Mouse (Mus musculus): ENCODE results near the gene Supv3l1. TPM values are rescaled to one million over a fixed set of nuclear protein-coding genes. Genes with fewer than 3 reads are reported as not detected.

Gene Supv3l1
- total and polyA plus RNA-seq, 3 experiments = 51.8 to 72.0 TPM; not detected in 1

DNA sequence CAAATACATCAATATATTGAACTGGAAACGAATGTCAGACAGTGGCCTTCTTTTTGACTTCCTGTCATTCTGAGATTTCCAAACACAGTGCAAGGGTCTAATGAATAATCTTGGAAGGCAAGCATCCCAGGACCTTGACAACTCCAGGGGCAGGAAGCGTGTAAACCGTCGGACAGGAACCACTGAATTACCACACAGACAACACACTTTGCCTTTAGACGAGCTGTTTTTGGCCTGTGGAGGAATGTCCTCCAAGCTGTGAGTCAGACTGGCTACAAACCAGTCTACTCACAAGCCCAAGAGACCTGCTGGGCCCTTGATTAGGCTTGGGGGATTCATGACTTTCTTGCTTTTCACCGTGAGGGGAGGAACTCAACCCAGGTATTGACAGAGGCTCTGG is 29.1 kb downstream of the Supv3l1 start:
- Histone ChIP-seq H3K79me2 (ENCODE audit: control insufficient read depth, insufficient read depth, low read length, poor library complexity) (no peaks in the 10 kb centered on the region), H3K9me3 (replicated peaks; ENCODE audit: insufficient read depth, low read length) (no peaks in the 10 kb centered on the region), H3K4me3 (ENCODE audit: control insufficient read depth in 1 of 2, insufficient read depth in 1 of 2, low read depth in 2 of 2, low read length in 2 of 2) (no peak overlapping the region), H3K9ac (ENCODE audit: control insufficient read depth, low read depth, low read length, poor library complexity, severe bottlenecking) (no peak overlapping the region), H3K27ac (ENCODE audit: control insufficient read depth, low read depth, low read length) (no peak overlapping the region), H3K4me1 (ENCODE audit: control insufficient read depth in 1 of 2, insufficient read depth in 2 of 2, low read length in 2 of 2) (peaks cover 8 to 29% of the 10 kb centered on the region in 2 experiments), H3K27me3 (ENCODE audit: control insufficient read depth in 1 of 2, insufficient read depth in 2 of 2, low read length in 2 of 2) (no peaks in the 10 kb centered on the region), H3K36me3 (ENCODE audit: control insufficient read depth in 1 of 2, insufficient read depth in 2 of 2, low read length in 2 of 2) (peaks cover 0 to 17% of the 10 kb centered on the region in 2 experiments; a peak in 2 of 4 replicates)
- no peak for TF ChIP-seq MAZ (IDR thresholded peaks at IDR 0.05; ENCODE audit: low read depth, low read length)
- no peak for TF ChIP-seq MAFK (IDR thresholded peaks at IDR 0.05; ENCODE audit: borderline replicate concordance, low read depth, low read length)
- TF ChIP-seq USF1 (IDR thresholded peaks at IDR 0.05; ENCODE audit: low read depth, low read length) = no peak
- TF ChIP-seq ETS1 (IDR thresholded peaks at IDR 0.05; ENCODE audit: low read depth, low read length) = no peak
- no peak for TF ChIP-seq MAX (IDR thresholded peaks at IDR 0.05; ENCODE audit: low read length)
- no peak for TF ChIP-seq POLR2A (IDR thresholded peaks at IDR 0.05; ENCODE audit: control insufficient read depth in 1 of 2, insufficient read depth in 1 of 2, low read depth in 1 of 2, low read length in 2 of 2, poor library complexity in 1 of 2)
- TF ChIP-seq CHD1 (IDR thresholded peaks at IDR 0.05; ENCODE audit: low read depth, low read length) = no peak
- TF ChIP-seq BHLHE40 (IDR thresholded peaks at IDR 0.05; ENCODE audit: borderline replicate concordance, low read depth, low read length) = no peak
- no peak for DNase-seq (ENCODE audit: low read depth, low spot score)

DNA sequence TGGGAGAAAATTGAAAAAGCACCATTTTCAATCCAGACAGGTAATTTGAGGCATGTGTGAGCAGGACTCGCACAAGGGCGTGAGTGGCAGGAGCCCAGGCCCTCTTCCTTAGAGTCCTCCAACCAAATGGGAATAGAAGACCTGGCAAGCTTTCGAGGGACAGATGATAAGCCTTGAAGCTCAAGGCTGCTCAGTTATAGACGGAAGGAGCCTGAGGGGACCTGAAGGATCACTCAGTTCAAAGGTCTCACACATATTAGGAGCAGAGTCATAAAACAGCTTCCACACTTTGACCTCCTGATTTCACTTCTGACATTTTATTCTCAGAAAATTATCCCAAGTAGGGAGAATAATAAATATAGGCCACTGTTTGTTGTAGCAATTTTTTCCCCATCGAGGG is 30.1 kb downstream of the Supv3l1 start:
- no peak for TF ChIP-seq TAL1 (IDR thresholded peaks at IDR 0.05; ENCODE audit: low read length)
- no peak for TF ChIP-seq BHLHE40 (IDR thresholded peaks at IDR 0.05; ENCODE audit: borderline replicate concordance, low read depth, low read length)
- TF ChIP-seq KAT2A (conservative IDR thresholded peaks at IDR 0.05; ENCODE audit: low read depth, low read length) = no peak
- no peak for TF ChIP-seq MYC (IDR thresholded peaks at IDR 0.05; ENCODE audit: low read depth, low read length)
- TF ChIP-seq RAD21 (IDR thresholded peaks at IDR 0.05; ENCODE audit: low read depth, low read length) = no peak
- TF ChIP-seq NRF1 (IDR thresholded peaks at IDR 0.05; ENCODE audit: insufficient read depth, low read depth, low read length, poor library complexity, severe bottlenecking) = no peak
- H3K79me2 ChIP-seq (ENCODE audit: control insufficient read depth, insufficient read depth, low read length, poor library complexity) = no peaks in the 10 kb centered on the region
- H3K36me3 ChIP-seq (ENCODE audit: control insufficient read depth in 1 of 2, insufficient read depth in 2 of 2, low read length in 2 of 2) = peaks cover 0 to 18% of the 10 kb centered on the region in 2 experiments; a peak in 2 of 4 replicates
- no peaks in the 10 kb centered on the region for H3K9me3 ChIP-seq (replicated peaks; ENCODE audit: insufficient read depth, low read length)
- H3K27ac ChIP-seq (ENCODE audit: control insufficient read depth, low read depth, low read length) = no peak overlapping the region
- H3K27me3 ChIP-seq (ENCODE audit: control insufficient read depth in 1 of 2, insufficient read depth in 2 of 2, low read length in 2 of 2) = no peaks in the 10 kb centered on the region
- H3K9ac ChIP-seq (ENCODE audit: control insufficient read depth, low read depth, low read length, poor library complexity, severe bottlenecking) = no peak overlapping the region
- DNase-seq (ENCODE audit: low read depth, low spot score) = no peak
- H3K4me1 ChIP-seq (ENCODE audit: control insufficient read depth in 1 of 2, insufficient read depth in 2 of 2, low read length in 2 of 2) = peaks cover 8 to 31% of the 10 kb centered on the region in 2 experiments
- no peak overlapping the region for H3K4me3 ChIP-seq (ENCODE audit: control insufficient read depth in 1 of 2, insufficient read depth in 1 of 2, low read depth in 2 of 2, low read length in 2 of 2)

DNA sequence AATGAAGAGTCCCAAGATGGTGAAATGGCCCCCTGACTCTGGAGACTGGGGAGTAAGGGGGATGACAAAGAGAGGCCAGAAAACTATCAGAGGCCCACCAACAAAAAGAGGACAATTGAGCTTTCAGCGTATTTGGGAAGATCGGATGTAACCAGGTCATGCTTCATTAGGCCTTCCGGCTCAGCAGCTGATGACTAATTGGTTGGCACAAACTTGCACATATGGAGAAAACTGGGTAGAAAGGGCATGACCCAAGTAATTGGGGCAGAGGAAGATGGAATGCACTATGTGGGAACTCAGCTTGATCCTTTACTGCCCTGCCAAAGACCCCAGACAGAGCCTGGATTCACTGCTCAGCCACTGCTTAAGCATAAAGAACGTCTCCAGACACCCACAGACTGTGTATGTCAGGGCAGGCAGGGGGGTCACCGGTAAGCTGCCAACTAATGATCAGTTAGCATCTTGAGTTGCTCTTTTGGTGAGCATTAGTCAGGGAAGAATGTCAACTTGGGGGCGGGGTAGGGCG is 30.6 kb downstream of the Supv3l1 start:
- H3K4me1 ChIP-seq (ENCODE audit: control insufficient read depth in 1 of 2, insufficient read depth in 2 of 2, low read length in 2 of 2) = peaks cover 8 to 36% of the 10 kb centered on the region in 2 experiments
- no peaks in the 10 kb centered on the region for H3K27me3 ChIP-seq (ENCODE audit: control insufficient read depth in 1 of 2, insufficient read depth in 2 of 2, low read length in 2 of 2)
- H3K9ac ChIP-seq (ENCODE audit: control insufficient read depth, low read depth, low read length, poor library complexity, severe bottlenecking) = no peak overlapping the region
- H3K36me3 ChIP-seq (ENCODE audit: control insufficient read depth in 1 of 2, insufficient read depth in 2 of 2, low read length in 2 of 2) = peaks cover 0 to 24% of the 10 kb centered on the region in 2 experiments; a peak in 2 of 4 replicates
- no peaks in the 10 kb centered on the region for H3K79me2 ChIP-seq (ENCODE audit: control insufficient read depth, insufficient read depth, low read length, poor library complexity)
- H3K9me3 ChIP-seq (replicated peaks; ENCODE audit: insufficient read depth, low read length) = no peaks in the 10 kb centered on the region
- DNase-seq (ENCODE audit: low read depth, low spot score) = no peak
- no peak overlapping the region for H3K4me3 ChIP-seq (ENCODE audit: control insufficient read depth in 1 of 2, insufficient read depth in 1 of 2, low read depth in 2 of 2, low read length in 2 of 2)
- TF ChIP-seq TAL1 (IDR thresholded peaks at IDR 0.05; ENCODE audit: low read length) (no peak), ZNF384 (IDR thresholded peaks at IDR 0.05; ENCODE audit: low read depth, low read length) (no peak), CHD1 (IDR thresholded peaks at IDR 0.05; ENCODE audit: low read depth, low read length) (no peak), HCFC1 (IDR thresholded peaks at IDR 0.05; ENCODE audit: low read depth, low read length) (no peak), CHD2 (IDR thresholded peaks at IDR 0.05; ENCODE audit: low read length) (no peak), ZKSCAN1 (IDR thresholded peaks at IDR 0.05; ENCODE audit: low read depth, low read length) (no peak), MXI1 (IDR thresholded peaks at IDR 0.05; ENCODE audit: low read depth, low read length) (no peak), JUND (IDR thresholded peaks at IDR 0.05; ENCODE audit: low read depth, low read length) (no peak), USF1 (IDR thresholded peaks at IDR 0.05; ENCODE audit: low read depth, low read length) (no peak)
- H3K27ac ChIP-seq (ENCODE audit: control insufficient read depth, low read depth, low read length) = no peak overlapping the region
